Mouse (Mus musculus) spleen, adult 18-20 months (tissue): ENCODE measurements around the gene Ddx55.
A peak's percentile ranks its signal among the peaks of the same experiment; 100 is the strongest.

Experiments
- DNase-seq, 2 experiments: peaks; one replicate each; pipeline ENCODE4 v3.0.0; 2022; ENCODE audit warnings: mixed read lengths in 2 of 2

The Ddx55 gene

GRCm38 (mm10) chr5:124552558-124553307, at the start of gene Ddx55:
Gene Ddx55 (plus strand): TSS chr5:124552864.
- DNase-seq: peak; percentile 81 to 85

- DNase-seq: no peak
These were observed 48.9 kb upstream of the Ddx55 start for GRCm38 (mm10) chr5:124503742-124504141.

GRCm38 (mm10) chr5:124505235-124505634, 47.4 kb upstream of the Ddx55 start:
- no peak for DNase-seq

- DNase-seq: no peak
These were observed 45.8 kb upstream of the Ddx55 start for GRCm38 (mm10) chr5:124506731-124507359.

- no peak for DNase-seq
These were observed 43.5 kb upstream of the Ddx55 start for GRCm38 (mm10) chr5:124509200-124509599.

- DNase-seq: no peak
These were observed 42.9 kb upstream of the Ddx55 start for GRCm38 (mm10) chr5:124509742-124510237.

GRCm38 (mm10) chr5:124510536-124511050, 42.1 kb upstream of the Ddx55 start:
- DNase-seq: no peak

- DNase-seq: no peak
These were observed 36.9 kb upstream of the Ddx55 start for GRCm38 (mm10) chr5:124515789-124516188.

- no peak for DNase-seq
These were observed 34.0 kb upstream of the Ddx55 start for GRCm38 (mm10) chr5:124518648-124519047.

GRCm38 (mm10) chr5:124521588-124521987, 31.1 kb upstream of the Ddx55 start:
- no peak for DNase-seq

GRCm38 (mm10) chr5:124523032-124523431, 29.6 kb upstream of the Ddx55 start:
- no peak for DNase-seq

- no peak for DNase-seq
These were observed 27.7 kb upstream of the Ddx55 start for GRCm38 (mm10) chr5:124524943-124525342.

GRCm38 (mm10) chr5:124528351-124528750, 24.3 kb upstream of the Ddx55 start:
- DNase-seq: no peak

GRCm38 (mm10) chr5:124528791-124529190, 23.9 kb upstream of the Ddx55 start:
- DNase-seq: no peak

- no peak for DNase-seq
These were observed 23.4 kb upstream of the Ddx55 start for GRCm38 (mm10) chr5:124529191-124529651.

- DNase-seq: no peak
These were observed 23.0 kb upstream of the Ddx55 start for GRCm38 (mm10) chr5:124529697-124530096.

GRCm38 (mm10) chr5:124530655-124531582, 21.7 kb upstream of the Ddx55 start, which contains the start of gene Rilpl1:
Gene Rilpl1 (minus strand): TSS chr5:124531391.
- DNase-seq: peak; percentile 41 to 54

GRCm38 (mm10) chr5:124531583-124531930, 21.1 kb upstream of the Ddx55 start:
- DNase-seq: no peak

GRCm38 (mm10) chr5:124532451-124532850, 20.2 kb upstream of the Ddx55 start:
- no peak for DNase-seq

GRCm38 (mm10) chr5:124535016-124535415, 17.6 kb upstream of the Ddx55 start:
- DNase-seq: no peak

- peak; percentile 25 to 33 for DNase-seq
These were observed 15.9 kb upstream of the Ddx55 start for GRCm38 (mm10) chr5:124536776-124537175.
